Mouse (Mus musculus): ENCODE results near the gene Ppfia1. TPM values are rescaled to one million over a fixed set of nuclear protein-coding genes. Genes with fewer than 3 reads are reported as not detected.

Gene Ppfia1
- total RNA-seq, 1 experiment from 2014 or later = 53.3 TPM

- ATAC-seq (replicated peaks; ENCODE audit: low read depth, poor library complexity, severe bottlenecking) = no peak
These were observed 49.6 kb downstream of the Ppfia1 start for GRCm38 (mm10) chr7:144503959-144504358.

DNA sequence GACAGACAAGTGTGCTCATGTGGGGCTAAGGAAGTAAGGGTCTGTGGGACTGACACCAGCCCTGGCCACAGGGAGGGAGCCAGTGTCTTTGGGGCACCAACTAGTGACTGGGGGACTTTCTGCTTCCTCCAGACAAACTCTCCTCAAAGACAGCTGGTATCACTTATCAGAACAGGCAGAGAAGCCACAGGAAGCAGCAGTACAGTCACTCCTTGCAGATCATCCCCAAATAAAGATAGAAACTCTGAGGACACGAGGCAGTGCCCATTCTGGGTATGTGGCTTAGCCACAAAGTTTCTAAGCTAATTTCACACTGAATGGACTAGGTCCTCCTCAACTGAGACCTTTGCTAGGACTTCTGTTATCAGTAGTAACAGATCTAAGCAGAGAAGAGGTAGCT, 60.6 kb downstream of the Ppfia1 start:
- ATAC-seq (replicated peaks; ENCODE audit: low read depth, poor library complexity, severe bottlenecking) = peak; percentile 87

GRCm38 (mm10) chr7:144490201-144490873, 63.2 kb downstream of the Ppfia1 start:
- no peak for ATAC-seq (replicated peaks; ENCODE audit: low read depth, poor library complexity, severe bottlenecking)

DNA sequence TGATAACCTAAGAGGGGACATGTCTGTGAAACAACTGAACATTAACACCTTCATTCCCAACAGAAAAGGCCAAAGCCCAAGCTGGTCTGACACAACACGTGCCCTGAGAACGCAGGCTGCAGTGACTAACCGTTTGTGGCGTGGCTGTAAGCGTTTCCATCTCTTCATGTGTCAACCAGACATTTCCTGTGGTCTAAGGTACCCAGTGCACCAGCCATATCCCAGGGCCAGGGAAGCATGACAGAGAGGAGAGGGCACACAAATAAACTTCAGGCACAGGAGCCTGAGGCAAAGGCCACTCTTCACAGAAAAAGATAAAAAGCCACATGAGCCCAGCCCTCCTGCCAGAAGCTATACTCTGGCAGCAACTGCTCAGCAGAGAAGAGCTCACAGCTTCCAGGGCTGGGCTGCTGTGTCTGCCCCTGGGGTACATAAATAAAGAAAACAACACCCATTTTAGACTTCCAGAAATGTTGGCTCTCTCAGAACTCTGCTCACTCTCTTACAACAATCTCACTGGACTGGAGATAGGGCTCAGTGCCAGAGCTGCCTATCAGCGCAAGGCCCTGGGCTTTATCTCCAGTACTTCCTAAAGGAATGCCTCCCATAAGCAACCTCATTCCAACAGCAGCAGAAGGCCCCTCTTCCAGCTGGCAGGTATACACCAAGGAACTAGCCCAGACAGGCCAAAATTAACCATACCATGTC, 64.3 kb downstream of the Ppfia1 start:
- ATAC-seq (replicated peaks; ENCODE audit: low read depth, poor library complexity, severe bottlenecking) = peak; percentile 56

- ATAC-seq (replicated peaks; ENCODE audit: low read depth, poor library complexity, severe bottlenecking) = no peak
These were observed 73.2 kb downstream of the Ppfia1 start for GRCm38 (mm10) chr7:144480314-144480713.

DNA sequence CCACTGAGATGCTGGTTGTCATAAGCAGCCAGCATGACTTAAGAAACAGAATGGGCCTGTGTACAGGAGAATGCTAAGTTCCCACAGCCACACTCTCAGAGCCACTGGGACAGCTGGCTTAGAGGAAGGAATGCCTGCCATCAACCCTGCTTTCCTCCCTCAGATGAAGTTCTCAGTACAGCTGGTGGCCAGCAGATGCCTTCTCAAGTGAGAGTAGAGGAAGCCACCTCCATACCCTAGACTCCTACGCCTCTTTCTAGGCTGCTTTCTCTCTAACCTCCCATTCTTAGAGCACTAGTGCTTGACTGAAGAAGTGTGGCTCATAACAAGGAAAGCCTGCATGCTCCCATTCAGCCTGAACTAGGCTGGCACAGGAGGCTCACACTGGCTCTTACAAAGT, 74.0 kb downstream of the Ppfia1 start:
- ATAC-seq (replicated peaks; ENCODE audit: low read depth, poor library complexity, severe bottlenecking) = no peak

DNA sequence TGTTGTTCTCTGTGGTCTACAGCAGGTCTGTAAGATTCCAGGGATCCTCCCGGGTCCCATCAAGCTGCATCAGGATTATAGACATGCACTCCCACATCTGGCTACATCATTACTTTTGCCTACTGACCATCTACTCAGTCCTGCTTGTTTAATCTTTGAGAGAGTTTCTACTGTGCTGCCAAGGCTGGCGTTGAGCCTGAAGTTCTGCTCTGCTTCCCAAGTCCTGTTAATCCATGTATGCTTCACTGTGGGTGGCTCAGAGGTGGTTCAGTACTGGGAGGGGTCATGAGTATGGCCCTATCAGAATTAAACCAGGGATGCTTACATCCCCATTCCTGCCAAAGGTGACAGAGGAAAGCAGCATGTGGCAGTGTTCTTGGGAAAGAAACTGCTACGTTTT, 77.8 kb downstream of the Ppfia1 start:
- no peak for ATAC-seq (replicated peaks; ENCODE audit: low read depth, poor library complexity, severe bottlenecking)

- ATAC-seq (replicated peaks; ENCODE audit: low read depth, poor library complexity, severe bottlenecking) = no peak
These were observed 80.0 kb downstream of the Ppfia1 start for GRCm38 (mm10) chr7:144473486-144473885.

DNA sequence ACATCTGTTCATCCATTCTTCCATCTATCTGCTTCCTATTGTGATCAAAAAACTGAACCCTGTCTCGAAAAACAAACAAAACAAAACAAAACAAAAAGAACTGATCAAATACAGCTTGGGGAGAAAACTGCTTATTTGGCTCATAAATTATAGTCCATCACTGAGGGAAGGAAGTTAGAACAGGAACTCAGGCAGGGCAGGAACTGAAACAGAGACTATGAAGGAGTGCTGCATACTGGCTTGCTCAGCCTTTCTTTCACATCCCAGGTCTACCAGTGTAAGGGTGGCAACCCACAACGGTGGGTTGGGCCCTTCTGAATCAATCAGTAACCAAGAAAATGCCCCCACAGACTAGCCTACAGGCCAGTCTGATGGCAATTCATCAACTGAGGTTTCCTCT, 82.4 kb downstream of the Ppfia1 start:
- peak; percentile 24; the same call in 1 of the 2 replicates for ATAC-seq (replicated peaks; ENCODE audit: low read depth, poor library complexity, severe bottlenecking)

GRCm38 (mm10) chr7:144470545-144471059, 82.9 kb downstream of the Ppfia1 start, which contains the start of gene Cttn:
TSS of gene Cttn (minus strand) at chr7:144471009.
- peak; percentile 63 for ATAC-seq (replicated peaks; ENCODE audit: low read depth, poor library complexity, severe bottlenecking)

- ATAC-seq (replicated peaks; ENCODE audit: low read depth, poor library complexity, severe bottlenecking) = no peak
These were observed 83.5 kb downstream of the Ppfia1 start for GRCm38 (mm10) chr7:144469908-144470544.

DNA sequence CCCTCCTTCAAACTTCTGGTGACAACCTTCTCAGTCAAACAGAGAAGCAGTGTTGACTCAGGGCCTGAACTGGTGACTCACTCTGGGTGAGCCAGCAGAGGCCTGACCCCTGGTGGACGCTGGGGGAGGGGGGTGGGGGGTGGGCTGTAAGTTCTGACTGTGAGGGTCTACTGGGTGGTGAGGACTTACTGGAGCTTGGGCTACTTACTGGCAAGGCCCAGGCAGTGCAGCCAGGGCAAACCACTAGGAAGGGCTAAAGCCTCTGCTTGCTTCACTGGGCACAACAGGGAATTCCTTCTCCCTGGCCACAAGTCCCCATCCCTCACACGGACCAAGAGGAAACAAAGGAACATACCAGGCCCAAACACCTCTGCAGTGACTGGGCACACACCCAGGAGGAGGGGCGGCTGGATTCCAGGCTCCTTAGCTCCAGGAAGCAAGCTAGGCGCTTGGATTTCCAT, 84.3 kb downstream of the Ppfia1 start:
- ATAC-seq (replicated peaks; ENCODE audit: low read depth, poor library complexity, severe bottlenecking) = no peak

GRCm38 (mm10) chr7:144468741-144469140, 84.8 kb downstream of the Ppfia1 start:
- no peak for ATAC-seq (replicated peaks; ENCODE audit: low read depth, poor library complexity, severe bottlenecking)

- no peak for ATAC-seq (replicated peaks; ENCODE audit: low read depth, poor library complexity, severe bottlenecking)
These were observed 91.0 kb downstream of the Ppfia1 start for GRCm38 (mm10) chr7:144462577-144462976.

GRCm38 (mm10) chr7:144461246-144461902, 92.2 kb downstream of the Ppfia1 start:
- ATAC-seq (replicated peaks; ENCODE audit: low read depth, poor library complexity, severe bottlenecking) = no peak

DNA sequence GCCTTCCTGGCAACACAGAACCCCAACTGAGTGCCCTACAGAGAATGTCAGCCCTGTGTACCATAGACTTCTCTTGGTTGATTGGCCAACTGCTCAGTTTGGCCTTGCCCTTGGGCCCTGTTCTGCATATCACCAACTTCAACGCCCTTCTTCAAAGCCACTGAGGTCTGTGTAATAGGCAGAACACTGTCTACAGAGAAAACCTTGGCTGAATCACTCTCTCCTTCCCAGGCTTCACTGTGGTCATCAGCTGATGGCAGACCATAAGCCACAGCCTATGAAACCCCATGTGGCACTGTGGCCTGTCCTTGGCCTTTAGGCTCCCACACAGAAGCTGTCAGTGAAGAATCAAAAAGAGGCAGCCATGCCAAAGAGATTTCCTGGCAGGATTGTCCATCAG, 94.6 kb downstream of the Ppfia1 start:
- no peak for ATAC-seq (replicated peaks; ENCODE audit: low read depth, poor library complexity, severe bottlenecking)

GRCm38 (mm10) chr7:144450661-144451060, 102.9 kb downstream of the Ppfia1 start:
- no peak for ATAC-seq (replicated peaks; ENCODE audit: low read depth, poor library complexity, severe bottlenecking)

GRCm38 (mm10) chr7:144449637-144450570, 103.6 kb downstream of the Ppfia1 start:
- ATAC-seq (replicated peaks; ENCODE audit: low read depth, poor library complexity, severe bottlenecking) = no peak

DNA sequence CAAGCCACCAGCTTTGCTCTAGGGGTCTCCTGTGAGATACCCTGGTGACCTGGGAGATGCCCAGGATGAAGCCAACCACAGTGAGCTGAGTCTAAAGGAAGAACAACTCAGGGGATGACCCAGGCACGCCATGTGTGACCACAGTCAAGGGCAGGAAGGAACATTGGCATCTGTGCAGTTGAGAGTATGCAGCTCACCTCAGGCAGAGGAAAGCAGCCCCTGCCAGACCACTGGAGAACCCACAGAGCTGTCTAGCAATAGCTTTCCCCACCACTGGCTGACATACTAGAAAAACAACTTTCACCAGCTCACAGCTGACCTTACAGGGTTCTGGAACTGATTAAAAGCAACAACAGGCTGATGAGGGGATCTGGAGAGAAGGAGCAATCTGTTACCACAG, 105.3 kb downstream of the Ppfia1 start:
- peak; percentile 48 for ATAC-seq (replicated peaks; ENCODE audit: low read depth, poor library complexity, severe bottlenecking)

Measured in common myeloid progenitor, adult 5-6 weeks (primary cell).